Mouse (Mus musculus): ENCODE data around the gene Rgs6. TPM values are rescaled to one million over a fixed set of nuclear protein-coding genes. Genes with fewer than 3 reads are reported as not detected.

The Rgs6 gene
- polyA plus RNA-seq, 1 experiment from 2014 or later, result 0.92 TPM

GRCm38 (mm10) chr12:82616486-82616812, 28.4 kb downstream of the Rgs6 start:
- Histone ChIP-seq H3K4me1 (ENCODE audit: control insufficient read depth, insufficient read depth, low read length) (no peaks in the 10 kb centered on the region), H3K4me3 (ENCODE audit: low read length) (peak overlapping the region; percentile 47), H3K27ac (ENCODE audit: low read depth, low read length) (no peak overlapping the region), H3K27me3 (ENCODE audit: control insufficient read depth, insufficient read depth, low read length) (peaks cover 47% of the 10 kb centered on the region), H3K9me3 (ENCODE audit: control insufficient read depth, low read length) (no peaks in the 10 kb centered on the region), H3K4me2 (replicated peaks; ENCODE audit: low read depth, low read length) (peak overlapping the region; percentile 69), H3K9ac (ENCODE audit: low read depth, low read length) (peak overlapping the region; percentile 19; the same call in 1 of the 2 replicates), H3K36me3 (ENCODE audit: control insufficient read depth, insufficient read depth, low read length) (no peaks in the 10 kb centered on the region)
- no peak; the same call in none of the 2 replicates for ATAC-seq (ENCODE audit: low FRiP score, low TSS enrichment)
- 2% methylated on average over 19 of the region's 19 CpGs for whole genome bisulfite sequencing

GRCm38 (mm10) chr12:82616813-82617681, 29.0 kb downstream of the Rgs6 start:
- peak; percentile 80 for ATAC-seq (ENCODE audit: low FRiP score, low TSS enrichment)
- H3K9ac ChIP-seq (ENCODE audit: low read depth, low read length), result peak overlapping the region; percentile 19
- no peaks in the 10 kb centered on the region for H3K4me1 ChIP-seq (ENCODE audit: control insufficient read depth, insufficient read depth, low read length)
- no peaks in the 10 kb centered on the region for H3K9me3 ChIP-seq (ENCODE audit: control insufficient read depth, low read length)
- H3K27me3 ChIP-seq (ENCODE audit: control insufficient read depth, insufficient read depth, low read length), result peaks cover 47% of the 10 kb centered on the region
- H3K4me3 ChIP-seq (ENCODE audit: low read length), result peak overlapping the region; percentile 47
- 2% methylated on average over 75 of the region's 86 CpGs for WGBS
- peak overlapping the region; percentile 69 for H3K4me2 ChIP-seq (replicated peaks; ENCODE audit: low read depth, low read length)
- H3K27ac ChIP-seq (ENCODE audit: low read depth, low read length), result no peak overlapping the region
- H3K36me3 ChIP-seq (ENCODE audit: control insufficient read depth, insufficient read depth, low read length), result no peaks in the 10 kb centered on the region

- H3K27me3 ChIP-seq (ENCODE audit: control insufficient read depth, insufficient read depth, low read length), result peaks cover 48% of the 10 kb centered on the region
- H3K9ac ChIP-seq (ENCODE audit: low read depth, low read length), result 0 out of 2 replicates have a peak overlapping the region, but pooled peaks have one; percentile 19
- H3K36me3 ChIP-seq (ENCODE audit: control insufficient read depth, insufficient read depth, low read length), result no peaks in the 10 kb centered on the region
- WGBS, result 18% methylated on average over 20 of the region's 20 CpGs
- ATAC-seq (ENCODE audit: low FRiP score, low TSS enrichment), result no peak
- no peaks in the 10 kb centered on the region for H3K4me1 ChIP-seq (ENCODE audit: control insufficient read depth, insufficient read depth, low read length)
- H3K9me3 ChIP-seq (ENCODE audit: control insufficient read depth, low read length), result no peaks in the 10 kb centered on the region
- H3K4me2 ChIP-seq (replicated peaks; ENCODE audit: low read depth, low read length), result peak overlapping the region; percentile 69
- H3K4me3 ChIP-seq (ENCODE audit: low read length), result peak overlapping the region; percentile 47
- H3K27ac ChIP-seq (ENCODE audit: low read depth, low read length), result no peak overlapping the region
Measured at GRCm38 (mm10) chr12:82617682-82618370, 29.7 kb downstream of the Rgs6 start.

GRCm38 (mm10) chr12:82640441-82640840, 52.3 kb downstream of the Rgs6 start:
- Histone ChIP-seq H3K9me3 (ENCODE audit: control insufficient read depth, low read length) (no peaks in the 10 kb centered on the region), H3K27me3 (ENCODE audit: control insufficient read depth, insufficient read depth, low read length) (no peaks in the 10 kb centered on the region), H3K9ac (ENCODE audit: low read depth, low read length) (no peak overlapping the region), H3K4me1 (ENCODE audit: control insufficient read depth, insufficient read depth, low read length) (no peaks in the 10 kb centered on the region), H3K36me3 (ENCODE audit: control insufficient read depth, insufficient read depth, low read length) (no peaks in the 10 kb centered on the region), H3K4me3 (ENCODE audit: low read length) (no peak overlapping the region), H3K27ac (ENCODE audit: low read depth, low read length) (no peak overlapping the region), H3K4me2 (replicated peaks; ENCODE audit: low read depth, low read length) (no peak overlapping the region)
- WGBS, result 97% methylated on average over 10 of the region's 10 CpGs
- ATAC-seq (ENCODE audit: low FRiP score, low TSS enrichment), result no peak

GRCm38 (mm10) chr12:82647876-82648275, 59.8 kb downstream of the Rgs6 start:
- 89% methylated on average over 4 of the region's 4 CpGs for WGBS
- Histone ChIP-seq H3K9ac (ENCODE audit: low read depth, low read length) (no peak overlapping the region), H3K4me1 (ENCODE audit: control insufficient read depth, insufficient read depth, low read length) (no peaks in the 10 kb centered on the region), H3K27me3 (ENCODE audit: control insufficient read depth, insufficient read depth, low read length) (no peaks in the 10 kb centered on the region), H3K4me2 (replicated peaks; ENCODE audit: low read depth, low read length) (no peak overlapping the region), H3K27ac (ENCODE audit: low read depth, low read length) (no peak overlapping the region), H3K9me3 (ENCODE audit: control insufficient read depth, low read length) (no peaks in the 10 kb centered on the region), H3K36me3 (ENCODE audit: control insufficient read depth, insufficient read depth, low read length) (no peaks in the 10 kb centered on the region), H3K4me3 (ENCODE audit: low read length) (no peak overlapping the region)
- ATAC-seq (ENCODE audit: low FRiP score, low TSS enrichment), result no peak

- Histone ChIP-seq H3K9ac (ENCODE audit: low read depth, low read length) (no peak overlapping the region), H3K4me2 (replicated peaks; ENCODE audit: low read depth, low read length) (no peak overlapping the region), H3K9me3 (ENCODE audit: control insufficient read depth, low read length) (no peaks in the 10 kb centered on the region), H3K4me1 (ENCODE audit: control insufficient read depth, insufficient read depth, low read length) (no peaks in the 10 kb centered on the region), H3K4me3 (ENCODE audit: low read length) (no peak overlapping the region), H3K27ac (ENCODE audit: low read depth, low read length) (no peak overlapping the region), H3K27me3 (ENCODE audit: control insufficient read depth, insufficient read depth, low read length) (no peaks in the 10 kb centered on the region), H3K36me3 (ENCODE audit: control insufficient read depth, insufficient read depth, low read length) (no peaks in the 10 kb centered on the region)
- no peak for ATAC-seq (ENCODE audit: low FRiP score, low TSS enrichment)
- 65% methylated on average over 5 of the region's 5 CpGs for WGBS
Measured at GRCm38 (mm10) chr12:82649991-82650390, 61.9 kb downstream of the Rgs6 start.

GRCm38 (mm10) chr12:82664598-82664997, 76.5 kb downstream of the Rgs6 start:
- Histone ChIP-seq H3K9me3 (ENCODE audit: control insufficient read depth, low read length) (no peaks in the 10 kb centered on the region), H3K4me1 (ENCODE audit: control insufficient read depth, insufficient read depth, low read length) (no peaks in the 10 kb centered on the region), H3K27me3 (ENCODE audit: control insufficient read depth, insufficient read depth, low read length) (no peaks in the 10 kb centered on the region), H3K36me3 (ENCODE audit: control insufficient read depth, insufficient read depth, low read length) (no peaks in the 10 kb centered on the region), H3K9ac (ENCODE audit: low read depth, low read length) (no peak overlapping the region), H3K4me3 (ENCODE audit: low read length) (no peak overlapping the region), H3K4me2 (replicated peaks; ENCODE audit: low read depth, low read length) (no peak overlapping the region), H3K27ac (ENCODE audit: low read depth, low read length) (no peak overlapping the region)
- no peak for ATAC-seq (ENCODE audit: low FRiP score, low TSS enrichment)
- WGBS, result 62% methylated on average over 7 of the region's 7 CpGs

- ATAC-seq (ENCODE audit: low FRiP score, low TSS enrichment), result no peak
- Histone ChIP-seq H3K27ac (ENCODE audit: low read depth, low read length) (no peak overlapping the region), H3K36me3 (ENCODE audit: control insufficient read depth, insufficient read depth, low read length) (no peaks in the 10 kb centered on the region), H3K4me2 (replicated peaks; ENCODE audit: low read depth, low read length) (no peak overlapping the region), H3K4me3 (ENCODE audit: low read length) (no peak overlapping the region), H3K9me3 (ENCODE audit: control insufficient read depth, low read length) (no peaks in the 10 kb centered on the region), H3K4me1 (ENCODE audit: control insufficient read depth, insufficient read depth, low read length) (no peaks in the 10 kb centered on the region), H3K9ac (ENCODE audit: low read depth, low read length) (no peak overlapping the region), H3K27me3 (ENCODE audit: control insufficient read depth, insufficient read depth, low read length) (no peaks in the 10 kb centered on the region)
- 81% methylated on average over 3 of the region's 3 CpGs for WGBS
Measured at GRCm38 (mm10) chr12:82667441-82667840, 79.3 kb downstream of the Rgs6 start.

- no peaks in the 10 kb centered on the region for H3K4me1 ChIP-seq (ENCODE audit: control insufficient read depth, insufficient read depth, low read length)
- H3K9ac ChIP-seq (ENCODE audit: low read depth, low read length), result no peak overlapping the region
- H3K4me3 ChIP-seq (ENCODE audit: low read length), result no peak overlapping the region
- WGBS, result 59% methylated on average over 4 of the region's 4 CpGs
- H3K27me3 ChIP-seq (ENCODE audit: control insufficient read depth, insufficient read depth, low read length), result no peaks in the 10 kb centered on the region
- no peak overlapping the region for H3K27ac ChIP-seq (ENCODE audit: low read depth, low read length)
- no peaks in the 10 kb centered on the region for H3K9me3 ChIP-seq (ENCODE audit: control insufficient read depth, low read length)
- ATAC-seq (ENCODE audit: low FRiP score, low TSS enrichment), result no peak
- H3K36me3 ChIP-seq (ENCODE audit: control insufficient read depth, insufficient read depth, low read length), result no peaks in the 10 kb centered on the region
- no peak overlapping the region for H3K4me2 ChIP-seq (replicated peaks; ENCODE audit: low read depth, low read length)
Measured at GRCm38 (mm10) chr12:82670201-82670737, 82.2 kb downstream of the Rgs6 start.

All from kidney, embryonic 14.5 days (tissue).